Comparison of ENCODE assay signal across 22 mouse cellular contexts in the genomic region with DNA sequence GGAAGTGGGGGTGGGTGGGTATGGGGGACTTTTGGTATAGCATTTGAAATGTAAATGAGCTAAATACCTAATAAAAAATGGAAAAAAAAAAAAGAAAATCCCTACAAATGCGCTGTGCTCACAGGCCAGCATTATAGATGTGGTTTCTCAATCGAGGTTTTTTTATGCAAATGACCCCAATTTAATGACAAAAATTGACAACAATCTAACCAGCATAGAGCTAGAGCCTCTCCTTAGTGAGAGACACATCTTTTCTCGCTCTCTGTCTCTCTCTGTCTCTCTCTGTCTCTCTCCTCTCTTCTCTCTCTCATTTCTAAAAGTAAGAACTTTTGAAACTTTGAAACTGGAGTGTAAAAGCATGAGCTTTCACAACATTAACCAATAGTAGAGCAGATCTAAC.
DNase-seq lines count a peak whose midpoint lies in the region; ATAC-seq and TF ChIP-seq lines count a peak whose summit lies in the region.
"Had no signal": no experiment of that assay in that cellular context is flagged by ENCODE, and none has a peak within 500 bp of the region (broad histone marks: within the 10 kb centered on the region; RNA-seq: fewer than 3 reads in every experiment).

No protein-coding gene starts in this region.

- no peak overlapping the region for H3K4me3 ChIP-seq in forebrain, embryonic 14.5 days (ENCODE audit: low read depth, low read length)
- no peak overlapping the region for H3K4me3 ChIP-seq in forebrain, embryonic 12.5 days (replicated peaks)
- H3K4me3 ChIP-seq in midbrain, embryonic 11.5 days (ENCODE audit: low read depth, low read length): no peak overlapping the region
- no peak overlapping the region for H3K4me3 ChIP-seq in midbrain, postnatal 0 days (ENCODE audit: low read depth, low read length)
- H3K4me3 ChIP-seq in midbrain, embryonic 15.5 days: no peak overlapping the region
- no peak overlapping the region for H3K4me3 ChIP-seq in midbrain, embryonic 14.5 days (replicated peaks; ENCODE audit: low read depth, low read length)
- H3K4me3 ChIP-seq: forebrain, embryonic 10.5 days; gastrocnemius, adult 2 months; hindbrain, embryonic 15.5 days had no signal

- WGBS in forebrain, embryonic 14.5 days: 47% methylated on average over 3 of the region's 3 CpGs
- 63% methylated on average over 3 of the region's 3 CpGs for whole genome bisulfite sequencing in forebrain, embryonic 12.5 days
- 72% methylated on average over 3 of the region's 3 CpGs for WGBS in midbrain, embryonic 11.5 days
- WGBS in midbrain, postnatal 0 days: 54% methylated on average over 3 of the region's 3 CpGs
- 59% methylated on average over 3 of the region's 3 CpGs for WGBS in midbrain, embryonic 15.5 days
- WGBS in midbrain, embryonic 14.5 days: 60% methylated on average over 3 of the region's 3 CpGs

- H3K27ac ChIP-seq in forebrain, embryonic 14.5 days (ENCODE audit: low read depth, low read length): no peak overlapping the region
- H3K27ac ChIP-seq in forebrain, embryonic 12.5 days: no peak overlapping the region
- no peak overlapping the region for H3K27ac ChIP-seq in midbrain, embryonic 11.5 days (ENCODE audit: low read depth, low read length)
- H3K27ac ChIP-seq in midbrain, postnatal 0 days (ENCODE audit: low read depth, low read length): no peak overlapping the region
- H3K27ac ChIP-seq in midbrain, embryonic 15.5 days: no peak overlapping the region
- H3K27ac ChIP-seq in midbrain, embryonic 14.5 days (replicated peaks; ENCODE audit: low read depth, low read length): no peak overlapping the region
- H3K27ac ChIP-seq: forebrain, embryonic 10.5 days; gastrocnemius, adult 2 months; hindbrain, embryonic 15.5 days had no signal

- no peak overlapping the region for H3K4me2 ChIP-seq in forebrain, embryonic 14.5 days (ENCODE audit: low read length)
- no peak overlapping the region for H3K4me2 ChIP-seq in forebrain, embryonic 12.5 days
- no peak overlapping the region for H3K4me2 ChIP-seq in midbrain, embryonic 11.5 days
- no peak overlapping the region for H3K4me2 ChIP-seq in midbrain, postnatal 0 days (ENCODE audit: low read depth, low read length, poor library complexity, severe bottlenecking)
- H3K4me2 ChIP-seq in midbrain, embryonic 15.5 days: no peak overlapping the region
- no peak overlapping the region for H3K4me2 ChIP-seq in midbrain, embryonic 14.5 days (ENCODE audit: low read length)
- H3K4me2 ChIP-seq: heart, embryonic 11.5 days; hindbrain, embryonic 15.5 days had no signal

- no peaks in the 10 kb centered on the region for H3K9me3 ChIP-seq in forebrain, embryonic 14.5 days (replicated peaks; ENCODE audit: control insufficient read depth, low read length)
- no peaks in the 10 kb centered on the region for H3K9me3 ChIP-seq in forebrain, embryonic 12.5 days
- H3K9me3 ChIP-seq in midbrain, embryonic 11.5 days (ENCODE audit: control insufficient read depth, low read length): no peaks in the 10 kb centered on the region
- no peaks in the 10 kb centered on the region for H3K9me3 ChIP-seq in midbrain, postnatal 0 days (ENCODE audit: low read length)
- H3K9me3 ChIP-seq in midbrain, embryonic 15.5 days: no peaks in the 10 kb centered on the region
- no peaks in the 10 kb centered on the region for H3K9me3 ChIP-seq in midbrain, embryonic 14.5 days (ENCODE audit: control insufficient read depth, low read length)
- H3K9me3 ChIP-seq: forebrain, embryonic 10.5 days; G1E; hindbrain, embryonic 15.5 days had no signal

- no peak for DNase-seq in forebrain, embryonic 14.5 days (ENCODE audit: low spot score)
- no peak for DNase-seq in midbrain, embryonic 11.5 days (ENCODE audit: low spot score, missing footprints)
- DNase-seq in midbrain, postnatal 0 days (ENCODE audit: low spot score): no peak
- DNase-seq in midbrain, embryonic 14.5 days: no peak
- DNase-seq: adrenal gland, postnatal 10 days; adrenal gland, postnatal 36 days; B cell, adult 2 months; cerebellum, adult 18-20 months; cerebellum, adult 9-10 months; cerebellum, postnatal 14 days; forebrain, postnatal 0 days; gastrocnemius, adult 2 months; gastrocnemius, postnatal 14 days; heart, adult 11 months had no signal

- no peaks in the 10 kb centered on the region; the same call in 1 of the 2 replicates for H3K4me1 ChIP-seq in forebrain, embryonic 14.5 days (ENCODE audit: control insufficient read depth, insufficient read depth, low read length)
- H3K4me1 ChIP-seq in forebrain, embryonic 12.5 days: peaks cover 2% of the 10 kb centered on the region; the same call in 1 of the 2 replicates
- no peaks in the 10 kb centered on the region for H3K4me1 ChIP-seq in midbrain, embryonic 11.5 days (ENCODE audit: control insufficient read depth, insufficient read depth, low read length)
- H3K4me1 ChIP-seq in midbrain, postnatal 0 days (ENCODE audit: insufficient read depth, low read length): no peaks in the 10 kb centered on the region
- peaks cover 6% of the 10 kb centered on the region; the same call in 1 of the 2 replicates for H3K4me1 ChIP-seq in midbrain, embryonic 15.5 days
- no peaks in the 10 kb centered on the region for H3K4me1 ChIP-seq in midbrain, embryonic 14.5 days (ENCODE audit: control insufficient read depth, insufficient read depth, low read length)
- H3K4me1 ChIP-seq: forebrain, embryonic 10.5 days; hindbrain, embryonic 15.5 days had no signal

- peak; percentile 54; the same call in 1 of the 2 replicates for ATAC-seq in forebrain, embryonic 14.5 days
- ATAC-seq in forebrain, embryonic 12.5 days (ENCODE audit: low FRiP score): no peak
- peak; percentile 48; the same call in 1 of the 2 replicates for ATAC-seq in midbrain, embryonic 11.5 days (ENCODE audit: low FRiP score)
- ATAC-seq in midbrain, postnatal 0 days (ENCODE audit: low FRiP score): no peak
- ATAC-seq in midbrain, embryonic 15.5 days (replicated peaks): peak; percentile 30; the same call in 1 of the 2 replicates
- no peak for ATAC-seq in midbrain, embryonic 14.5 days (ENCODE audit: low FRiP score, low TSS enrichment)
- ATAC-seq: forebrain, postnatal 0 days; Patski had no signal

- no peaks in the 10 kb centered on the region for H3K36me3 ChIP-seq in forebrain, embryonic 14.5 days (ENCODE audit: control insufficient read depth, insufficient read depth, low read length)
- no peaks in the 10 kb centered on the region for H3K36me3 ChIP-seq in forebrain, embryonic 12.5 days (replicated peaks)
- H3K36me3 ChIP-seq in midbrain, embryonic 11.5 days (ENCODE audit: control insufficient read depth, insufficient read depth, low read length): no peaks in the 10 kb centered on the region
- no peaks in the 10 kb centered on the region for H3K36me3 ChIP-seq in midbrain, postnatal 0 days (ENCODE audit: insufficient read depth, low read length)
- no peaks in the 10 kb centered on the region for H3K36me3 ChIP-seq in midbrain, embryonic 15.5 days (replicated peaks)
- no peaks in the 10 kb centered on the region for H3K36me3 ChIP-seq in midbrain, embryonic 14.5 days (ENCODE audit: control insufficient read depth, insufficient read depth, low read length)
- H3K36me3 ChIP-seq: forebrain, embryonic 10.5 days; G1E; hindbrain, embryonic 15.5 days had no signal

- no peak overlapping the region for H3K9ac ChIP-seq in forebrain, embryonic 14.5 days (ENCODE audit: low read length)
- H3K9ac ChIP-seq in forebrain, embryonic 12.5 days: no peak overlapping the region
- no peak overlapping the region for H3K9ac ChIP-seq in midbrain, embryonic 11.5 days (ENCODE audit: low read length)
- no peak overlapping the region for H3K9ac ChIP-seq in midbrain, postnatal 0 days (replicated peaks; ENCODE audit: low read length, poor library complexity, severe bottlenecking)
- no peak overlapping the region for H3K9ac ChIP-seq in midbrain, embryonic 15.5 days
- no peak overlapping the region for H3K9ac ChIP-seq in midbrain, embryonic 14.5 days (replicated peaks; ENCODE audit: low read length)
- H3K9ac ChIP-seq: forebrain, postnatal 0 days; hindbrain, embryonic 15.5 days had no signal

- TF ChIP-seq CTCF in midbrain, postnatal 0 days (IDR thresholded peaks at IDR 0.05): no peak

- no peaks in the 10 kb centered on the region for H3K27me3 ChIP-seq in forebrain, embryonic 14.5 days (replicated peaks; ENCODE audit: control insufficient read depth, insufficient read depth, low read length)
- no peaks in the 10 kb centered on the region for H3K27me3 ChIP-seq in forebrain, embryonic 12.5 days
- H3K27me3 ChIP-seq in midbrain, embryonic 11.5 days (ENCODE audit: control insufficient read depth, insufficient read depth, low read length): no peaks in the 10 kb centered on the region
- H3K27me3 ChIP-seq in midbrain, postnatal 0 days (ENCODE audit: insufficient read depth, low read length): no peaks in the 10 kb centered on the region
- H3K27me3 ChIP-seq in midbrain, embryonic 15.5 days (replicated peaks): no peaks in the 10 kb centered on the region
- H3K27me3 ChIP-seq in midbrain, embryonic 14.5 days (ENCODE audit: control insufficient read depth, insufficient read depth, low read length): no peaks in the 10 kb centered on the region
- H3K27me3 ChIP-seq: CH12.LX; hindbrain, embryonic 15.5 days; Patski had no signal

Comparison
In these comparisons a context has a peak if more than half of its experiments do, and no peak if none do; other contexts are left out.
1. ATAC-seq: peak in forebrain, embryonic 14.5 days (single experiment), midbrain, embryonic 11.5 days (single experiment) and midbrain, embryonic 15.5 days (single experiment); none in forebrain, embryonic 12.5 days (single experiment), midbrain, postnatal 0 days (single experiment) and midbrain, embryonic 14.5 days (single experiment).